In the genomic region with DNA sequence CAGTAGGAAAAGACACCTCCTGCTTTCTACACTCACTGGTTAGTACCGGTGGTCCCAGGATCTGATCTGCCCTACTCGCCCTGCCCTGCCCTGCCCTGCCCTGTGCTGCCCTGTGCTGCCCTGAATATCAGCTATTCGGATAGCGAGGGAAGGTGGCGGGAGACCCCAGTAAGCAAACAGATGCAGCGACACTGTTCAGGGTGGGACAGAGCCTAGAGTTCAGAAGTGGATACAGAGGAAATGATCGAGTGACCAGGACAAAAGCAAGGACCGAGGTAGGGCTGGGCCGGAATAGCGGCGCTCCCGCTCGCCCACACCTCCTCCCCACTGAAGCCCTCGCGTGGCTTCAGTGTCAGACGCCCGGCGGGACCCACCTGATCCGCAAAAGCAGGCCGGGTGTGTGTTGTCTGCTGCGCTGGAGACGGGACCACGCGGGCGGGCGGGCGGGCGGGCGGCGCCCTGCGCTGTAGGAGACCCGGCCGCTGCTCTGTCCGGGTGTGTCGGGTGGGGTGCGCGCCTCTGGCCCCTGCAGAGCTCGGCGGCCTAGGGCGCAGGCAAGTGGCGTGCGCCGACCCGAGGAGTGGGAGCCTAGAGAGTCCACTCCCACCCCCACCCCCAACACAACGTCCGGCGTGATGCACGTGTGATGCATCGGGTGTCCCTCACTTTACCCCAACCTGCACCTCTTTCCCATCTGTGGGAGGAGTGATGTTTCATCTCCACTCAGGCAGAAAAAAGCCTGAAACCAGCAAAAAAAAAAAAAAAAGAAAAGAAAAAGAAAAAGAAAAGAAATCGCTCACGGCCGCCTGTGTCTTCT, we compare ENCODE assay signal across 8 mouse cellular contexts. TPM values are rescaled to one million over a fixed set of nuclear protein-coding genes. Genes with fewer than 3 reads are reported as not detected.
DNase-seq lines count a peak whose midpoint lies in the region; TF ChIP-seq lines count a peak whose summit lies in the region.

No protein-coding gene starts in this region.

- peak overlapping the region; percentile 73 to 83 for H3K4me3 ChIP-seq in ES-E14 (ENCODE audit: insufficient read depth in 1 of 2, low read depth in 1 of 2, low read length in 2 of 2, poor library complexity in 1 of 2, severe bottlenecking in 1 of 2)
- H3K4me3 ChIP-seq in erythroblast, embryonic 14.5 days (replicated peaks), result peak overlapping the region; percentile 81
- peak overlapping the region; percentile 96 for H3K4me3 ChIP-seq in megakaryocyte, embryonic 14.5 days (replicated peaks)

- peak; percentile 59 for DNase-seq in adrenal gland, postnatal 14 days
- DNase-seq in adrenal gland, postnatal 4 days (ENCODE audit: low spot score in 2 of 2), result no peak
- DNase-seq in ES-E14 (ENCODE audit: low read depth, low spot score), result no peak
- DNase-seq in induced T-regulatory cell, adult 2 months (ENCODE audit: low read depth), result peak; percentile 64
- peak; percentile 42 for DNase-seq in yolk sac, embryonic 10.5 days (ENCODE audit: low spot score)
- DNase-seq in ovary, postnatal 36 days (ENCODE audit: low spot score), result no peak

- no peaks in the 10 kb centered on the region for H3K9me3 ChIP-seq in ES-E14 (ENCODE audit: control insufficient read depth, insufficient read depth, low read depth, low read length)
- peaks cover 5% of the 10 kb centered on the region for H3K9me3 ChIP-seq in erythroblast, embryonic 14.5 days (ENCODE audit: control insufficient read depth, low read length)
- H3K9me3 ChIP-seq in megakaryocyte, embryonic 14.5 days, result peaks cover 4% of the 10 kb centered on the region; the same call in 1 of the 2 replicates

- H3K27ac ChIP-seq in ES-E14 (ENCODE audit: insufficient read depth, low read depth, low read length, poor library complexity, severe bottlenecking), result peak overlapping the region; percentile 13; the same call in 1 of the 2 replicates

- no peaks in the 10 kb centered on the region for H3K36me3 ChIP-seq in ES-E14 (ENCODE audit: control insufficient read depth, insufficient read depth, low read length, poor library complexity, severe bottlenecking)
- peaks cover 20% of the 10 kb centered on the region for H3K36me3 ChIP-seq in erythroblast, embryonic 14.5 days (ENCODE audit: control insufficient read depth)
- H3K36me3 ChIP-seq in megakaryocyte, embryonic 14.5 days (replicated peaks; ENCODE audit: low read length), result peaks cover 19% of the 10 kb centered on the region

- H3K27me3 ChIP-seq in erythroblast, embryonic 14.5 days (ENCODE audit: control insufficient read depth), result no peaks in the 10 kb centered on the region; the same call in 1 of the 2 replicates
- H3K27me3 ChIP-seq in megakaryocyte, embryonic 14.5 days (replicated peaks), result no peaks in the 10 kb centered on the region

- in situ Hi-C loops in ES-E14 (cut with MboI; ENCODE audit: low sequenced_read_pairs in 2 of 2, unreplicated experiment in 2 of 2), result no loop called here

- H3K4me1 ChIP-seq in ES-E14 (ENCODE audit: control insufficient read depth in 2 of 2, insufficient read depth in 2 of 2, low read length in 2 of 2, poor library complexity in 1 of 2), result peaks cover 2 to 26% of the 10 kb centered on the region in 2 experiments; a peak in 2 of 4 replicates
- peaks cover 62% of the 10 kb centered on the region for H3K4me1 ChIP-seq in erythroblast, embryonic 14.5 days (ENCODE audit: control insufficient read depth)
- H3K4me1 ChIP-seq in megakaryocyte, embryonic 14.5 days, result peaks cover 46% of the 10 kb centered on the region

- peak overlapping the region; percentile 66 for H3K9ac ChIP-seq in ES-E14 (ENCODE audit: insufficient read depth, low read depth, low read length, poor library complexity, severe bottlenecking)

TF ChIP-seq in ES-E14, 5 proteins besides CTCF, POLR2A, EP300 and RAD21:
- TF ChIP-seq MAFK (IDR thresholded peaks at IDR 0.05; ENCODE audit: insufficient read depth, low read depth, low read length) (no peak), HCFC1 (IDR thresholded peaks at IDR 0.05; ENCODE audit: borderline replicate concordance, insufficient read depth, low read length) (no peak), ZC3H11A (IDR thresholded peaks at IDR 0.05; ENCODE audit: borderline replicate concordance, low read depth, low read length) (no peak), CHD2 (IDR thresholded peaks at IDR 0.05; ENCODE audit: low read depth, low read length) (no peak), ZNF384 (IDR thresholded peaks at IDR 0.05; ENCODE audit: low read depth, low read length) (no peak)

RNA-seq across cellular contexts. Expression of gene Ggta1, which starts 0.9 kb away (rescaled TPM):
- 14.3 and 16.6 TPM in 2 replicates for total RNA-seq in adrenal gland, postnatal 14 days (2021)
- total RNA-seq in adrenal gland, postnatal 4 days (2021), result 10 to 100 TPM; 15.0 to 15.4 TPM
- total RNA-seq in ES-E14 (2012; rRNA removed), result 36.5 and 49.0 TPM in 2 replicates
- polyA plus RNA-seq in erythroblast, embryonic 14.5 days (2012), result 0.08 and 0.18 TPM in 2 replicates
- polyA plus RNA-seq in megakaryocyte, embryonic 14.5 days (2012; ENCODE audit: insufficient read depth, low replicate concordance), result 1.9 and 6.5 TPM in 2 replicates

Comparison
In these comparisons a context has a peak if more than half of its experiments do, and no peak if none do; other contexts are left out.
1. DNase-seq: peak in adrenal gland, postnatal 14 days (single experiment), induced T-regulatory cell, adult 2 months (single experiment) and yolk sac, embryonic 10.5 days (single experiment); none in adrenal gland, postnatal 4 days (0 of 2), ES-E14 (single experiment) and ovary, postnatal 36 days (single experiment).
2. Peak in every context shown above with its lines, with median percentiles within 50 percentile points of each other: H3K4me3 ChIP-seq.